Mouse (Mus musculus): ENCODE results near the gene Pip4p1. TPM values are rescaled to one million over a fixed set of nuclear protein-coding genes. Genes with fewer than 3 reads are reported as not detected.

Gene Pip4p1
- polyA plus RNA-seq (2012; ENCODE audit: low replicate concordance) = 151 and 508 TPM in 2 replicates

DNA sequence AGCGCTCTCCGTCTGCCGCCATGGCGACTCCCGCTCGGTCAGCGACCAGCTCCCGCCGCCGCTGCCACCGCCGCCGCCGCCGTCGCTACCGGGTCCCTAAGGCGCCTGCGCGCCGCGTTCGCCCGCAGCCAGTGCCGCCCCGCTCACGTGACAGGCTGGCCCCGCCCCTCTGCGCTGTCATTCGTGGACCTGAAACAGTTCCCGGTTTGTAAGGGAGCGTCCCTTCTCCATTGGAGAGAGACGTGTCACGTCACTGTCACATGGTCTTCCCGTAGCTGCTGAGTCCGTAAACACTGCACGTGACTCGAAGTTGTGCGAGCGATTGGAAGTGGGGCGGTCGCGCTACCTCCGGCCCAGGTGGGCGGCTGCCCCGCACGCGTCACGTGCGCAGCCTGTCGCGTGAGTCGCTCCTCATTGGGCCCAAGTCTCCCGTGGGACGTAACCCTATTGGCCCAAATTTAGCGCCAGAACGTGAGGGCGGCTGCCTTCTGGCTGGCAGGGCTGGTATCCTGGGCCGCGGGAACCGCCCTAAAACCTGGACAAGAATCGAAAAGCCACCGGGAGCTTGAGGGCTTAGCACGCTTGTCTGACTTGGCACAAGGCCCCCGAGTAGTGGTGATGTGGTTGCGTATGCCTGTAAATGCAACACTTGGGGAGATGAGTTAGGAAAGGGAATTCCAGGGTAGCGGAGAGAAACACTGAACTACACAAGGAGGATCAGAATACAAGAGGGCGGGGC, at the start of gene Pip4p1, which contains the start of gene Pnp:
Pip4p1 (minus strand) TSS at position 103 of the 739 bp plus-strand sequence.
Pnp (plus strand) TSS at position 329 of the 739 bp plus-strand sequence.

GRCm38 (mm10) chr14:50955942-50956508, 25.4 kb upstream of the Pip4p1 start, which contains the start of gene Pnp2:
Gene Pnp2 (plus strand): TSS chr14:50955992.

DNA sequence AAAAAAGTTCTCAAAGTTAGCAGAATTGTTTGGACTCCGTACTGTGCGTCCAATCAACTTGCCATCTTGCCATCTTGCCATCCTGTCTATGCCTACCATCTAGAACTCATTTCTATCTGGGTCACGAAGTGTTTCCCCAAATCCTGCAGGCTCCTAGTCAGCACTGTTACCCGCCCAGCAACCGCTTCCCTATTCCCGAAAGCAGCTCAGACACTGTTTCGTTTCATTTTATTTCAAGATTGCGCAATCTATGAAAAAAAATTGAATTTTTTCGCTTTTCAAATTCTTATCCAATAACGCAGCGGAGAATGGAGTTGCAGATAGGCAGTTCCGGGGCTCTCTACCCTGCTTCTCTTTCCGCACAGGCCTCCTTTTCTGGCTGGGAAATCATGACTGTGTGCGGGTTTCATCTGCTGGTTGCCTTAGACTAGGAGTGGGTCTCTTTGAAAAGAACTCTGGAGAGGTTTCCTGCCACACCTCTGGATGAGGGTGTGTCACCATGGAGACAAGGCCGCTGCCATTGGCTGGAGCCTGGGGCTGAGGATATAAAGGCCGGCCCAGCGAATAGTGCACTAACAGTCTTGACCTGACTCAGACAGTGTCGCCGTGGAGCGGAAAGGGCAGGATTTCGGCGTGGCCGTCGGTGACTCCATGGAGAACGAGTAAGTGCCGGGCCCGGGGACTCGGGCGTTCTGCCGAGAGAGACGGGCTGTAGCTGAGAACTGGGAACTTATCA, 13.4 kb upstream of the Pip4p1 start, which contains the start of gene Gm49342:
Gm49342 (plus strand) TSS at position 586 of the 736 bp plus-strand sequence.

DNA sequence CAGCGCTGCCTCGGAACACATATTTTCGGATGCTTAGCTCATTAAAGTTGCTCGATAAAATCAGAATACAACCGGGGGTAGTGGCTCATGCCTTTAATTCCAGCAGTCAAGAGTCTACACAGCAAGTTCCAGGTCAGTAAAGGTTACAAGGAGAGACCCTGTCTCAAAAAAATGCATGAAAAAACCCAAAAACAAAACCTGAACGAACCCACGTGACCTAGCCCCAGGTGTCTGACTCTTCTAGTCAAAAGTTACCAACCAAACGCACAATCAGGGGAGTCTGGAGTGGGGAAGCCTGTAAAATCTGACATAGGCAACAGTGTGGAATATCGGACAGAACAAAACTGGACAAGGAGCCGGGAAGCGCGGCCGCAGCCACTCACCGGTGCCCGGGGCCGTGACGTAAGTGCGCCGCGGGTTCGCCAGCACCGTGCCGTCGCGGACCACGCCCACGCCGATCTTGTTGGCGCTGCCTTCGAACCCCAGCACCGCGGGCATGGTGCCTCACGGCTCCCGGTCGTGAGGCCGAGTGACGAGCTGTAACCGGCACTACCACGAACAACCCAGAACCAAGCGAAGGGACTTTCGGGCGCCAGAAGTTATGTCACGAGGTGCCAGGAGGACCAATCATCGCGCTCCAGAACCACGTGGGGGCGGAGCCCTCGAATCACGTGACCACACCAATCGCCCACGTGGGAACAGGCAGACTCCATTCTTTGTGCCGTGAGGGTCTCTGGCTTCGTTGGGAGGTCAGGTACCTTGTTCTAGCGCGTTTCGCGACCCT, 6.2 kb downstream of the Pip4p1 start, which contains the start of the genes Osgep and Apex1:
Osgep (minus strand) TSS at position 613 of the 784 bp plus-strand sequence.
Apex1 (plus strand) TSS at position 688 of the 784 bp plus-strand sequence.

GRCm38 (mm10) chr14:50897374-50897765, 33.3 kb downstream of the Pip4p1 start, which contains the start of gene Klhl33:
Gene Klhl33 (minus strand): TSS chr14:50897507.

Other genes starting within 250 kb of the Pip4p1 start
- not detected in 2 replicates for gene Olfr747, start 237.7 kb downstream of the Pip4p1 start, polyA plus RNA-seq (2012; ENCODE audit: low replicate concordance)
- gene Olfr748, start 223.5 kb downstream of the Pip4p1 start, polyA plus RNA-seq (2012; ENCODE audit: low replicate concordance) = not detected in 2 replicates
- not detected in 2 replicates for gene Olfr749, start 185.8 kb downstream of the Pip4p1 start, polyA plus RNA-seq (2012; ENCODE audit: low replicate concordance)
- gene Ttc5, start 145.3 kb downstream of the Pip4p1 start, polyA plus RNA-seq (2012; ENCODE audit: low replicate concordance) = 9.5 and 54.2 TPM in 2 replicates
- 0.25 TPM in 1 of 2 replicates, not detected in the other for gene Ccnb1ip1, start 123.1 kb downstream of the Pip4p1 start, polyA plus RNA-seq (2012; ENCODE audit: low replicate concordance)
- gene Parp2, start 123.0 kb downstream of the Pip4p1 start, polyA plus RNA-seq (2012; ENCODE audit: low replicate concordance) = 3.1 and 4.2 TPM in 2 replicates
- gene Tep1, start 60.3 kb downstream of the Pip4p1 start, polyA plus RNA-seq (2012; ENCODE audit: low replicate concordance) = 8.1 and 9.7 TPM in 2 replicates
- 0.11 and 0.61 TPM in 2 replicates for gene Klhl33, start 33.3 kb downstream of the Pip4p1 start, polyA plus RNA-seq (2012; ENCODE audit: low replicate concordance)
- gene Osgep, start 6.0 kb downstream of the Pip4p1 start, polyA plus RNA-seq (2012; ENCODE audit: low replicate concordance) = 23.9 and 61.6 TPM in 2 replicates
- gene Apex1, start 5.9 kb downstream of the Pip4p1 start, polyA plus RNA-seq (2012; ENCODE audit: low replicate concordance) = 20.9 and 45.6 TPM in 2 replicates
- gene Pnp, start 226 bp upstream of the Pip4p1 start, polyA plus RNA-seq (2012; ENCODE audit: low replicate concordance) = 1.7 and 1.8 TPM in 2 replicates
- 1.7 TPM in 1 of 2 replicates, not detected in the other for gene Gm49342, start 13.7 kb upstream of the Pip4p1 start, polyA plus RNA-seq (2012; ENCODE audit: low replicate concordance)
- gene Pnp2, start 25.1 kb upstream of the Pip4p1 start, polyA plus RNA-seq (2012; ENCODE audit: low replicate concordance) = not detected in 2 replicates
- not detected in 2 replicates for gene Rnase10, start 76.9 kb upstream of the Pip4p1 start, polyA plus RNA-seq (2012; ENCODE audit: low replicate concordance)
- gene Rnase9, start 111.0 kb upstream of the Pip4p1 start, polyA plus RNA-seq (2012; ENCODE audit: low replicate concordance) = not detected in 2 replicates
- gene Rnase11, start 119.3 kb upstream of the Pip4p1 start, polyA plus RNA-seq (2012; ENCODE audit: low replicate concordance) = not detected in 2 replicates
- 0.40 TPM in 1 of 2 replicates, not detected in the other for gene Rnase12, start 126.8 kb upstream of the Pip4p1 start, polyA plus RNA-seq (2012; ENCODE audit: low replicate concordance)
- gene Olfr750, start 143.6 kb upstream of the Pip4p1 start, polyA plus RNA-seq (2012; ENCODE audit: low replicate concordance) = not detected in 2 replicates
- gene Rnase4, start 160.2 kb upstream of the Pip4p1 start, polyA plus RNA-seq (2012; ENCODE audit: low replicate concordance) = 0.76 and 1.6 TPM in 2 replicates
- gene Ang, start 160.3 kb upstream of the Pip4p1 start, polyA plus RNA-seq (2012; ENCODE audit: low replicate concordance) = 0.21 TPM in 1 of 2 replicates, not detected in the other
- gene Eddm3b, start 183.6 kb upstream of the Pip4p1 start, polyA plus RNA-seq (2012; ENCODE audit: low replicate concordance) = not detected in 2 replicates
- 7.7 and 15.1 TPM in 2 replicates for gene Rnase6, start 193.1 kb upstream of the Pip4p1 start, polyA plus RNA-seq (2012; ENCODE audit: low replicate concordance)
- gene Rnase1, start 215.9 kb upstream of the Pip4p1 start, polyA plus RNA-seq (2012; ENCODE audit: low replicate concordance) = not detected in 2 replicates
- gene Rnase2b, start 231.4 kb upstream of the Pip4p1 start, polyA plus RNA-seq (2012; ENCODE audit: low replicate concordance) = not detected in 2 replicates